Mouse (Mus musculus) CD4-positive, CD25-positive, alpha-beta regulatory T cell, adult 2 months (primary cell): Measurements from ENCODE around the gene Ifitm7.

Source experiments
- DNase-seq: peaks from one replicate; pipeline ENCODE4 v3.0.0-alpha.2; 2012; ENCODE audit warnings: low read depth, low spot score

The Ifitm7 gene

GRCm38 (mm10) chr16:13986574-13987478 lies at the start of gene Ifitm7, which contains the start of gene 2900011O08Rik:
Gene Ifitm7 (minus strand): TSS chr16:13986888.
Gene 2900011O08Rik (plus strand): TSS chr16:13986604.
- DNase-seq: no peak

- no peak for DNase-seq
These were observed 46.4 kb upstream of the Ifitm7 start for GRCm38 (mm10) chr16:14033076-14033475.

- DNase-seq: no peak
These were observed 44.0 kb upstream of the Ifitm7 start for GRCm38 (mm10) chr16:14030650-14031049.

GRCm38 (mm10) chr16:14029851-14030250 lies 43.2 kb upstream of the Ifitm7 start:
- DNase-seq: no peak

- DNase-seq: no peak
These were observed 42.4 kb upstream of the Ifitm7 start for GRCm38 (mm10) chr16:14029072-14029471.

GRCm38 (mm10) chr16:14025091-14025990 lies 38.7 kb upstream of the Ifitm7 start:
- DNase-seq: no peak

- DNase-seq: no peak
These were observed 34.6 kb upstream of the Ifitm7 start for GRCm38 (mm10) chr16:14021166-14021822.

- DNase-seq: no peak
These were observed 30.6 kb upstream of the Ifitm7 start for GRCm38 (mm10) chr16:14017306-14017705.

- DNase-seq: no peak
These were observed 23.3 kb upstream of the Ifitm7 start for GRCm38 (mm10) chr16:14009966-14010365.

- DNase-seq: no peak
These were observed 22.0 kb upstream of the Ifitm7 start for GRCm38 (mm10) chr16:14008708-14009107.

- DNase-seq: no peak
These were observed 21.4 kb upstream of the Ifitm7 start for GRCm38 (mm10) chr16:14008081-14008480.

- no peak for DNase-seq
These were observed 18.6 kb upstream of the Ifitm7 start for GRCm38 (mm10) chr16:14005266-14005665.

- no peak for DNase-seq
These were observed 18.0 kb upstream of the Ifitm7 start for GRCm38 (mm10) chr16:14004726-14005125.

- DNase-seq: peak; percentile 1
These were observed 17.5 kb upstream of the Ifitm7 start for GRCm38 (mm10) chr16:14004170-14004569.

- no peak for DNase-seq
These were observed 16.9 kb upstream of the Ifitm7 start for GRCm38 (mm10) chr16:14003386-14004130.

- no peak for DNase-seq
These were observed 7.8 kb upstream of the Ifitm7 start for GRCm38 (mm10) chr16:13994502-13994901.

GRCm38 (mm10) chr16:13994076-13994475 lies 7.4 kb upstream of the Ifitm7 start:
- no peak for DNase-seq

GRCm38 (mm10) chr16:13992518-13993248 lies 6.0 kb upstream of the Ifitm7 start:
- no peak for DNase-seq

- DNase-seq: no peak
These were observed 503 bp downstream of the Ifitm7 start for GRCm38 (mm10) chr16:13986197-13986573.

- DNase-seq: no peak
These were observed 3.5 kb downstream of the Ifitm7 start for GRCm38 (mm10) chr16:13983161-13983560.
